Mouse (Mus musculus): ENCODE data around the gene Psmc5.
A peak's percentile ranks its signal among the peaks of the same experiment; 100 is the strongest.
"Not testable (repeated sequence)": the region's sequence is repeated elsewhere in the genome, so short reads cannot be mapped to it uniquely, and the experiment has no call there.

Gene Psmc5

GRCm38 (mm10) chr11:106255685-106256451 lies at the start of gene Psmc5, which contains the start of gene Ftsj3:
Gene Psmc5 (plus strand): TSS chr11:106256154.
Gene Ftsj3 (minus strand): TSS chr11:106256079.
- DNase-seq (ENCODE audit: low spot score): peak; percentile 98

- DNase-seq (ENCODE audit: low spot score): no peak
Measured at GRCm38 (mm10) chr11:106212771-106213170, 43.2 kb upstream of the Psmc5 start.

DNA sequence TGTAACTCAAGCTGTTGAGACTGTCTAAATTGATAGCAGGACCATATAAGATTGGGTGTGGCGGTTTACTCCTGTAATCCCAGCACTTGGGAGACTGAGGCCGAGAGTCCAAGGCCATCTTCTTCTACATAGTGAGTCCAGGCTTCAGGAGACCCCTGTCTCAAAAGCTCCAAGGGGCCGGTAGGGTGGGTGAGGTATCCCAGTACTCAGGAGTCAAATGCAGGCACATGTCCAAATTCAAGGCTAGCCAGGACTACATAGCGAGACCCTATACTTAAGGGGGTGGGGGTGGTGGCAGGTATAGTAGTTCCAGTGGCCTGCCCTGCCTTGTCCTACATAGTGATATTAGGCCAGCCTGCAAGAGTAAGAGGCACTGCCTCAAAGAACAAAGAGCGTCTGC lies 41.1 kb upstream of the Psmc5 start:
- DNase-seq (ENCODE audit: low spot score): no peak

- DNase-seq (ENCODE audit: low spot score): no peak
Measured at GRCm38 (mm10) chr11:106215450-106215859, 40.5 kb upstream of the Psmc5 start.

DNA sequence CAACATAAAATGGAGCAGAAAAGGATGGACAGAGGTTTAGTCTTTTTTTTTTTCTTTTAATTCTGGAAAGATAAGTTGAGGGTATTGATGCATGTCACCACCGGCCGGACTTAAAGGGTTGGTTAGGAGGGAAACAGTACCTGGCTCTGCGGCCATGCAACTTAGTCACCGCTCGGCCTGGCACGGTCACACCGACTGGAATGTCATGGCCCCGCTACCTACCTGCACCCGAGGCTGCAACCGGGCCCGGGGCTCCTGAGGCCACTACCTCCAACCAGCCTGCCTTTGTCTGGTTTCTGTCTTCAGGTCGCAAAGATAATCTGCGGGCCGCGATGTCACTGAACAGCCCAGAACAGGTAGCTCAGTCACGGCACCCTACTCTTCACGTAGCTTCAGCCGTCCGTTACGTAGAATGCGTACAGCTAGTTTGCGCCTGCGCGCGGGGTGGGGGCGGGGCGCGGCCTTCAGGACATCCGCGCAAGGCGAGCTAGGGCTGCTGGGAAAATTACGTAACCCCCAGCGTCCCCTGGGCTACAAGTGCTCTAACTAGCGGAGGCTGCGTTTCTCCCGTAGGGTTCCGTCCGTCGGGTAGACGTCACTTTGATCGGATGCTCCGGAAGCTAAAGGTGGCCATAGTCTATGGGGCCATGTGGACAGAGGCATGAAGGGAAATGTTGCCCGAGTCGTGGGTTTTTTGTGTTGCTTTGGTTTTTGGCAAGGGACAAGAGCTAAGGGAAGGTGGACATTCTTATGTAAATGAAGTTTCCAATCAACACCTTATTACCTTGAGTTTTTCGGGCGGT lies 39.8 kb upstream of the Psmc5 start, which contains the start of gene Ccdc47:
Gene Ccdc47, minus strand, starts transcription at position 418 of the 803 bp plus-strand sequence.
- peak; percentile 95 for DNase-seq (ENCODE audit: low spot score)

GRCm38 (mm10) chr11:106216730-106217490 lies 39.0 kb upstream of the Psmc5 start, which contains the start of gene Ddx42:
Gene Ddx42 (plus strand): TSS chr11:106216926.
- peak; percentile 91 for DNase-seq (ENCODE audit: low spot score)

- no peak for DNase-seq (ENCODE audit: low spot score)
Measured at GRCm38 (mm10) chr11:106220603-106221002, 35.4 kb upstream of the Psmc5 start.

- not testable (repeated sequence) for DNase-seq (ENCODE audit: low spot score)
Measured at GRCm38 (mm10) chr11:106233978-106234377, 22.0 kb upstream of the Psmc5 start.

DNA sequence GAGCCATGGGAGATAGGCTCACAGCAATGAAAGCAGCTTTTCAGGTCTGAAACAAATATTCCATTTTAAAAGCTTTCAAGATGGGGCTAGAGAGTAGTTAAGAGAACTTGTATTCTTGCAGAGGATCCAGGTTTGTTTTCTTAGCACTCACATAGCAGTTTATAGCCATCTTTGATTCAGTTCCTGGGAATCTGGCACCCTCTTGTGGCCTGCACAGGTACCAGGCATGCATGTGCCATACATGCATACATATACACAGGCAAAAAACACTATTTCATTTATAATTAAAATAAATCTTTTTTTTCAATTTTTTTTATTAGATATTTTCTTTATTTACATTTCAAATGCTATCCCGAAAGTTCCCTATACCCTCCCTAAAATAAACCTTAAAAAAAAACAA lies 9.1 kb upstream of the Psmc5 start:
- DNase-seq (ENCODE audit: low spot score): no peak

DNA sequence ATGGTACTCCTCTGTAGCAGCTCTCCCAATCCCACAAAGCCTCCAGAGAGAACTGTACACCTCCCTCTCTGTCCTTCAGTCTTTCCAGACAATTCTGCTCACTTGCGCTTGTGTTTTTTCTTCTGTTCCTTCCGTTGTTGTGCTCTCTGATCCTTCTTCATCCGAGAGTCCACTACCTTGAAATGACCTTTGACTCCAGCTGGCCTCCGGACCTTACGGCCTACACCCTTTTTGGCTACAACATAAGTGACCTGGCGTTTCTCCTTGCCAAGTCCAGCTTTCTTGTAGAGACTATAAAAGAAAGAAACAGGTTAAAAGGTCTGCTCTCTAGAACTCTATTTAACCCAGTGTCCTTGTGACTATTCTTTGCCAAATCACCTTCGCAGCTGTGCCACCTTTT lies 6.6 kb upstream of the Psmc5 start:
- no peak for DNase-seq (ENCODE audit: low spot score)

DNA sequence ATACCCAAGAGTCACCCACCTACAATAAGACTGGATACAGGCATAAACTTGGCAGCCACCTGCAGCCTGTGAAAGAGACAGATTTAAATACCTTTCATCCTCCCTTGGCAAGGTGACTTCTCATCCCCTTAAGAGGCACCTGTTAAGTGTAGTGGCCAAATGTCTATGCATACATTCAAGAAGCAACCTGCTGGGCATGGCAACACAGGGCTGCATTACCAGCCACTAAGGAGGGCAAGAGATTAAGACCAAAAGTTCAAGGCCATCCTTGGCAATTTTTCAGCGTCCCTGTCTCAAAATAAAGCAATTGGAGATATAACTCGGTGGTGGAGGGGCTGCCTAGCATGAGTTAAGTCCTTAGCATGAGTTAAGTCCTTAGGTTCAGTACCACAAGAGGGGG lies 1.2 kb upstream of the Psmc5 start:
- no peak for DNase-seq (ENCODE audit: low spot score)

DNA sequence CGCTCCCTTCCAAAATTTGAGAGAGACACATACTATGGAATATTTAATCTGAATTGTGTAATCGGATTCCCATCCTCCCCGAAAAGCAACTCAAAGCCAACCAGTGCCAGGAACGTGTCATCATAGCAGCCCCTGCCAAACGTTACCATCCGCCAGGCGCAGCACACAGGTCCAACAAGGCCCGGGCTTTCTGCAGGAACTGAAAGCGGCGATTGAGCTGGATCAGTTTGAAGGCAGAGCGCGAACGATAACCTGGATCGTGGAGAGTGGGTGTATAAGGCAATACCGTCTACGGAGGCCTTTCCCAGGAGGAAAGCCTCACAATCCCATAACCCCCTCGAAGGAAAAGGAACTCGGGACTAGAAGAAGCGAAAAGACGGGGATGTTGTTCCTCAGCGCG lies 780 bp upstream of the Psmc5 start:
- no peak for DNase-seq (ENCODE audit: low spot score)

DNA sequence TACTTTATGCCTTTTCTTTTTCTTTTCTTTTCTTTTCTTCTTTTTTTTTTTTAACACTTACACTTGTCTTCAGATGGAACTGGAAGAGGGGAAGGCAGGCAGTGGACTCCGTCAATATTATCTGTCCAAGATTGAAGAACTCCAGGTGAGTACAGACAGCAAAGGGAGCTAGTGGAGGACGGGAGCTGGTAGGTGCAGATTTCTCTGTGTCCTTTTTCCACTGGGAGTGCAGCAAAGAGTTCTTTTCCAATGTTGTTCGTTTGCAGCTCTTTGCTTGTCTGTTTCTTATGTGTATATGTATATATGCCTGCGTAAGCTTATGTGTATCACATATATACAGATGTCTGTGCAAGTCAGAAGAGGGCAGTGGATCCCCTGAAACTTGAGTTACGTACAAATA lies 821 bp downstream of the Psmc5 start:
- DNase-seq (ENCODE audit: low spot score): no peak

DNA sequence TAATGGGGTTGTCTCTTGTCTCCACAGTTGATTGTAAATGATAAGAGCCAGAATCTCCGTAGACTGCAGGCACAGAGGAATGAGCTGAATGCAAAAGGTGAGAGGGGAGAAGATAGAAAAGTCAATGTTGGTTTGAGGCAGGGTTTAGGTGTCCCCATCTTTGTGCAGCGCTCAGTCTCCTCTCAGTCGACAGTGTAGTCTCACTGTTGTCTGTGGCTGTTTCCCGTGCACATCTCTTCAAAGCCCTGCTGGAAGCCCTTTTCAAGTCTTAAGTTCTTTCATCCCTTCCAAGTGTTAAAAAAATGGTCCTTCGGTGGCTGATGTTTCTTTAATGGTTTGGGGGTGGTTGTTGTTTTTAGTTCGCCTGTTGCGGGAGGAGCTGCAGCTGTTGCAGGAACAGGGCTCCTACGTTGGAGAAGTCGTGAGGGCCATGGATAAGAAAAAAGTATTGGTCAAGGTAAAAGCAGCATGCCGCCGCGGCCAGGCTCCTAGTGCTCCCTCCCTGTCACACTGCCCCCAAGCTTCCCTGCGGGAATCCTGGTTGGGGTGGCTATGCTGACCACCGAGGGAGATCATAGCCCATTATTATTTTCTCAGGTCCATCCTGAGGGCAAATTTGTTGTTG lies 5.0 kb downstream of the Psmc5 start:
- DNase-seq (ENCODE audit: low spot score): no peak

- no peak for DNase-seq (ENCODE audit: low spot score)
Measured at GRCm38 (mm10) chr11:106263963-106264362, 8.0 kb downstream of the Psmc5 start.

GRCm38 (mm10) chr11:106264988-106265387 lies 9.0 kb downstream of the Psmc5 start:
- no peak for DNase-seq (ENCODE audit: low spot score)

GRCm38 (mm10) chr11:106265570-106265969 lies 9.6 kb downstream of the Psmc5 start:
- no peak for DNase-seq (ENCODE audit: low spot score)

DNA sequence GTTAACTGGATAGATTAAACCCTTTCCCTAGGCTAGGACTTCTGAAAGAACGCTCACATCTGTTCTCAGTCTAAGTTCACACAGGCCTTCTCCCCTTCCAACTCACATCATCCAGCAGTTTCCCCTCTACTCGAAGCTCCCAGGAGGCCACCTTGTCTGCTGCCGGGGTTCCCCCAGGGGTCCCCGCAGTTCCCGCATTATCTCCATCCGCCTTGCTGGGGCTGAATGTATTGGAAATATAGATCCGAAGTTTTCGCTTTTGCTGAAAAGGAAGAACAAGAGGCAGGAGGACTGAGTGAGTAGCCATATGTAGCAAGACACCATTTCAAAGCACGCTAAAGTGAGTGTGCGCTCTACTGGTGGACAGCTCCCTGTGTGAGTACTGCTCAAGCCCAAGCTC lies 10.5 kb downstream of the Psmc5 start:
- DNase-seq (ENCODE audit: low spot score): no peak

- peak; percentile 80 for DNase-seq (ENCODE audit: low spot score)
Measured at GRCm38 (mm10) chr11:106267311-106267852, 11.4 kb downstream of the Psmc5 start.

DNA sequence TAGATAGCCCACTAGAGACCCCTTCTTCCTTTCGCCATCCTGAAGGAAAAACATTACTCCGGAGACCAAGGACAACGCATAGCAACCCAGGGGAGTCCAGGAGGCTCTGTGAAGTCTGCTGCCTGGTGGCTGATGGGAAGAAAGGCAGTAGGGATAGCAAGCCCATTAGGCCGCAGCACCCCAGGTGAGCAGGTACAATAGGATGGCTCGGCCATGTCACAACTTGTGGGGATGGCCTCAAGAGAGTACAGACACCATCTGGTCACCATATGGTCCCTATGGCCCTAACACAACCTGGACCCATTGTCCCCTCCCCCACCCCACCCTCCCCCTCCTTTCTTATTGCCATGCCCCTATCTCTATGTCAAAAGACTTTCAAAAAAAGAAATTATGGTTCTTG lies 11.9 kb downstream of the Psmc5 start:
- DNase-seq (ENCODE audit: low spot score): no peak

DNA sequence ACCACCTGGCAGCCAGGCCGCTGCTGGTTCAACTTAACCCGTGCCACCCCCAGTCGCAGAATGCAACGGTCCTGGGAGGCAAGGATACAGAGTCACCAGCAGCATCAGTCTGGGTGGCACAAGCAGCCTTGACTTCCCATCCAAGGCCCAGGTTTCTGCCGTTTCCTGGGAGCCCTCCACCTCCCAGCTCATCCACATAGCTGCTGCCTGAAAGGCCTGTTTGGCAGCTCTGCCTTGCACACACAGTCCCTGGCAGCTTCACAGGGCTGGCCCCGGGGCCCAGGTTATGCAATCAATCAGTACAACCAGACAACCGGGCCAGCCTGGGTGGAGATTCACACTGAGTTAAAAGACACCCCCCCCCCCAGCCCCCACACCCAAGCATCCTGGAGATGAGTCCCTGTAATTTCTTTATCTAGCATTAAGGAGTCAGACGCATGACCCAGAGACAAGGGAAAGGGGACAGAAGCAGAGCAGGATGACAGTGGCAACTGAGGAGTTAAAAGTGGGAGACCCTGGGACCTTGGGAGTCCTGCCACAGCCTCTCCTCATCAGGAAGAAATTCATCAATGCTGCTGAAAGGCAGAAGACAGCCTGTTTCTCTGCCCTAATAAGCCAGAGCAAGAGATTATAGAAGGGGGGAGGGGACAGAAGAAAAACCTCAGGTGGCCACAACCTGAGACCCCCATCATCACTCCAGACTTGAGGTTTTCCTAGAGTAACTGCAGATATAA lies 12.5 kb downstream of the Psmc5 start:
- DNase-seq (ENCODE audit: low spot score): peak; percentile 91

Measured in urinary bladder, postnatal 14 days (tissue).